Mouse (Mus musculus): ENCODE data around the gene Lrrc8c. TPM values are rescaled to one million over a fixed set of nuclear protein-coding genes. Genes with fewer than 3 reads are reported as not detected.

Lrrc8c gene
- total and polyA plus RNA-seq, 3 experiments, result 33.0 to 46.0 TPM; not detected in 1

DNA sequence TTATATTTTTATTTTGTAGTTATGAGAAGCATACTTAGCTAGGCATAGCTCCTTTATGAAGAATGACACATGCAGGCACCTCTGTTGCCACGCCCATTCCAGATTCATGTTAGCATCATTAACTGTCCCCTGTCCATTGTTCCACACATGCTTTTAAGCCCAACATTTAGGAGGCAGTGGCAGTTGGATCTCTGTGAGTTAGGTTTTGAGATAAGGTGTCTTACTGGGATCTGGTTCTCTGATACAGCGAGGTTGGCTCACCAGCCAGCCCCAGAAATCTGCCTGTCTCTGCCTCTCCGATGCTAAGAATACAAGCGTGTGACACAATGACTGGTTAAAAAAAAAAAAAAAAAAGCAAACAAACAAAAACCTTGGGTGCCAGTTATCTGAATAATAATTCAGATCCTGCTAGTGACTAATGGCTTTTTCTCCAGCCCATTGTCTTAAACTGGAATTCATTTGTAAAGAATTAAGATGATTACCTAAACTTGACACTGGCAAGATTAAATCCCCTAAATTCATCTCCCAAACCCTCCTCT lies 7.0 kb downstream of the Lrrc8c start (continued):
- TF ChIP-seq MAZ (IDR thresholded peaks at IDR 0.05; ENCODE audit: low read depth, low read length) (peak; percentile 70; the same call in 1 of the 2 replicates), POLR2AphosphoS2 (IDR thresholded peaks at IDR 0.05; ENCODE audit: low read length) (0 out of 2 replicates have a peak, but pooled peaks have one; percentile 3), JUND (IDR thresholded peaks at IDR 0.05; ENCODE audit: low read depth, low read length) (no peak)

GRCm38 (mm10) chr5:105526766-105527165 lies 7.6 kb downstream of the Lrrc8c start:
- Histone ChIP-seq H3K9me3 (replicated peaks; ENCODE audit: insufficient read depth, low read length) (no peaks in the 10 kb centered on the region), H3K9ac (ENCODE audit: control insufficient read depth, low read depth, low read length, poor library complexity, severe bottlenecking) (peak overlapping the region; percentile 62), H3K4me1 (ENCODE audit: control insufficient read depth in 1 of 2, insufficient read depth in 2 of 2, low read length in 2 of 2) (peaks cover 47 to 50% of the 10 kb centered on the region in 2 experiments), H3K4me3 (ENCODE audit: control insufficient read depth in 1 of 2, insufficient read depth in 1 of 2, low read depth in 2 of 2, low read length in 2 of 2) (peak overlapping the region; percentile 15 to 39; a peak in 3 of 4 replicates), H3K27me3 (ENCODE audit: control insufficient read depth in 1 of 2, insufficient read depth in 2 of 2, low read length in 2 of 2) (no peaks in the 10 kb centered on the region), H3K27ac (ENCODE audit: control insufficient read depth, low read depth, low read length) (peak overlapping the region; percentile 96), H3K36me3 (ENCODE audit: control insufficient read depth in 1 of 2, insufficient read depth in 2 of 2, low read length in 2 of 2) (peaks cover 13 to 60% of the 10 kb centered on the region in 2 experiments), H3K79me2 (ENCODE audit: control insufficient read depth, insufficient read depth, low read length, poor library complexity) (peaks cover 40% of the 10 kb centered on the region)
- TF ChIP-seq SMC3 (IDR thresholded peaks at IDR 0.05; ENCODE audit: low read depth, low read length), result no peak
- no peak; the same call in 1 of the 2 replicates for TF ChIP-seq CHD1 (IDR thresholded peaks at IDR 0.05; ENCODE audit: low read depth, low read length)
- TF ChIP-seq UBTF (IDR thresholded peaks at IDR 0.05; ENCODE audit: borderline replicate concordance, insufficient read depth, low read depth, low read length), result no peak
- no peak for TF ChIP-seq MAX (IDR thresholded peaks at IDR 0.05; ENCODE audit: low read length)
- TF ChIP-seq BHLHE40 (IDR thresholded peaks at IDR 0.05; ENCODE audit: borderline replicate concordance, low read depth, low read length), result 0 out of 2 replicates have a peak, but pooled peaks have one; percentile 4
- no peak for TF ChIP-seq NELFE (IDR thresholded peaks at IDR 0.05; ENCODE audit: low read depth, low read length)
- TF ChIP-seq JUND (IDR thresholded peaks at IDR 0.05; ENCODE audit: low read depth, low read length), result no peak
- TF ChIP-seq MEF2A (IDR thresholded peaks at IDR 0.05; ENCODE audit: extremely low read depth, insufficient replicate concordance, low read depth, low read length, poor library complexity, severe bottlenecking), result no peak
- TF ChIP-seq GATA1 (IDR thresholded peaks at IDR 0.05; ENCODE audit: low read depth, low read length), result 0 out of 2 replicates have a peak, but pooled peaks have one; percentile 3
- no peak for TF ChIP-seq TBP (IDR thresholded peaks at IDR 0.05; ENCODE audit: low read depth, low read length)
- no peak for TF ChIP-seq NRF1 (IDR thresholded peaks at IDR 0.05; ENCODE audit: insufficient read depth, low read depth, low read length, poor library complexity, severe bottlenecking)
- no peak for TF ChIP-seq MAZ (IDR thresholded peaks at IDR 0.05; ENCODE audit: low read depth, low read length)
- TF ChIP-seq EP300 (IDR thresholded peaks at IDR 0.05; ENCODE audit: low read depth in 1 of 2, low read length in 2 of 2), result peak in 1 of 2 experiments; percentile 37; a peak in 2 of 4 replicates
- TF ChIP-seq ZMIZ1 (IDR thresholded peaks at IDR 0.05; ENCODE audit: low read depth, low read length), result no peak
- TF ChIP-seq USF1 (IDR thresholded peaks at IDR 0.05; ENCODE audit: low read depth, low read length), result no peak
- no peak for TF ChIP-seq TCF12 (IDR thresholded peaks at IDR 0.05; ENCODE audit: low read depth, low read length)
- TF ChIP-seq POLR2AphosphoS5 (IDR thresholded peaks at IDR 0.05; ENCODE audit: borderline replicate concordance, low read depth, low read length), result no peak
- no peak for TF ChIP-seq SIN3A (IDR thresholded peaks at IDR 0.05; ENCODE audit: low read length)
- no peak for TF ChIP-seq USF2 (IDR thresholded peaks at IDR 0.05; ENCODE audit: borderline replicate concordance in 1 of 2, insufficient read depth in 1 of 2, low read depth in 1 of 2, low read length in 2 of 2)
- TF ChIP-seq POLR2A (IDR thresholded peaks at IDR 0.05; ENCODE audit: control insufficient read depth in 1 of 2, insufficient read depth in 1 of 2, low read depth in 1 of 2, low read length in 2 of 2, poor library complexity in 1 of 2), result no peak
- no peak for TF ChIP-seq POLR2AphosphoS2 (IDR thresholded peaks at IDR 0.05; ENCODE audit: low read length)
- TF ChIP-seq MAFK (IDR thresholded peaks at IDR 0.05; ENCODE audit: borderline replicate concordance, low read depth, low read length), result no peak
- TF ChIP-seq E2F4 (IDR thresholded peaks at IDR 0.05; ENCODE audit: borderline replicate concordance, low read depth, low read length), result no peak
- no peak for TF ChIP-seq GABPA (IDR thresholded peaks at IDR 0.05; ENCODE audit: low read depth, low read length)
- no peak for TF ChIP-seq RAD21 (IDR thresholded peaks at IDR 0.05; ENCODE audit: low read depth, low read length)
- TF ChIP-seq ELF1 (IDR thresholded peaks at IDR 0.05; ENCODE audit: low read depth, low read length), result peak; percentile 66
- TF ChIP-seq MYB (IDR thresholded peaks at IDR 0.05; ENCODE audit: low read depth, low read length), result peak; percentile 43; the same call in 1 of the 2 replicates
- TF ChIP-seq KAT2A (conservative IDR thresholded peaks at IDR 0.05; ENCODE audit: low read depth, low read length), result no peak
- DNase-seq (ENCODE audit: low read depth, low spot score), result no peak

All from MEL (cell line).